Mouse (Mus musculus) monocyte, adult 2 months (primary cell): ENCODE results near the gene Tmem169.
A peak's percentile ranks its signal among the peaks of the same experiment; 100 is the strongest.

ENCODE experiments used
- DNase-seq, 2 experiments: peaks; one replicate each; pipeline ENCODE4 v3.0.0; 2022; ENCODE audit warnings: low spot score in 2 of 2, low read depth in 1 of 2

Gene Tmem169

GRCm38 (mm10) chr1:72284539-72284938 is 370 bp downstream of the Tmem169 start:
- DNase-seq, result no peak

- DNase-seq, result no peak
Observed at GRCm38 (mm10) chr1:72286904-72287303, 2.7 kb downstream of the Tmem169 start.

GRCm38 (mm10) chr1:72287893-72288292 is 3.7 kb downstream of the Tmem169 start:
- no peak for DNase-seq

DNA sequence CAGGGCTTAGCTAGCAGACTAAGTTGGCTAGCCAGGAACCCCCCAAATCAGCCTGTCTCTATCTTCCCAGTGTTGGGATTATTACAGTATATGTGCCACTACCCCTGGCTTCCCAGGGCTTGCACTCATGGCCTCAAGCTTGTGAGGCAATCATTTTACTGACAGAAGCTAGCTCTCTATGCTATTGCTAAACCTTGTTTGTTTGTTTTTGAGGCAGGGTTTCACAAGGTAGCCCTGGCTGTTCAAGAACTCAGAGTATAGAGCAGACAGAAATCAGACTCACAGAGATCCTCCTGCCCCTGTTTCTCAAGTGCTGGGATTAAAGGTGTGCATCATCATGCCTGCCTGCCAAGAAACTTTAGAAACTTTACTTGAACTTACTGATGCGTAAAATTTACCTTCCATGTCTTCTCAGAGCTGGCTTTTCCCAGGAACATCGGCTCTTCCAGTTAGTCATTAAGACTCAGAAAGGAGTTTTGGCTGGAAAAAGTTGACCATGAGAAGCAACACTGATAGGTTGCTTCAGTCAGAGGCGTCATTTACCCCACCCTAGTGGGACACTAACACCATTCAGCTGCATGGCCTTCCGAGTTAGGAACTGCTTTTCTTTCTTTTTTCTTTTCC is 4.5 kb downstream of the Tmem169 start:
- no peak for DNase-seq

DNA sequence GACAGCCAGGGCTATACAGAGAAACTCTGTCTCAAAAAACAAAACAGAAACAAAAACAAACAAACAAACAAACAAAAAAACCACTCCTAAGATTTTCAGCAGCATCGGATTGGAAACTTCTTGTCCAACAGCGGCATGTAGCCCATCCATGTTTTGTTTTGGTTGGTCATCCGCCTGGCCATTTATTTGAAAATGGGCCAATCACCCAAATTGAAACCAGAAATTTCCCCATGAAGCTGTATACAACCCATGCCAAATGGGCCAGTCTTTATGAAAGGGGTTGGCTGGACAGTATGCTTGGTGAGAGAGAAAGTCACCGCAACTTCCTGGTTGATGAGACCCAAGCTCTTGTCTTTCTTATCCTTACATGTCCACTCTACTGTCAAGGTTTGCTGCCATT is 6.7 kb downstream of the Tmem169 start:
- DNase-seq, result no peak

DNA sequence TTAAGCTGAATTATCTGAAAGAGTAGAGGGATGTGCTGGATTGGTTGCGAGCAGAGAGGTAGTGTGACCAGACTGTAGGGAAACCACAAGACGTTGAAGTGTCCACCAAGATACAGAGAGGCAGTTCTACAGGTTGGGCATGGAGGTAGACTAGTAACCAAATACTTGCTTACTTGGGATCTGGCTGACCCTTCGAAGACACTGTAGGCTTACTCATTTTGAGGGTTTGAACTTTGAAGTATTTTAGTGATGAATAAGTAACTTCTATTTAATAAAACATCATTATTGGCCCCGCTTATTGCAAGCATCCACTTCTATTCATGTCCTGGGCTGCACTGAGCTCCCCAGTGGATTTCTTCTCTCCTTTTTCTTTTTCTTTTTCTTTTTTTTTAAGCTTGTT is 7.3 kb downstream of the Tmem169 start:
- DNase-seq, result no peak

- no peak for DNase-seq
Observed at GRCm38 (mm10) chr1:72291925-72292324, 7.8 kb downstream of the Tmem169 start.

GRCm38 (mm10) chr1:72293869-72294663 is 9.9 kb downstream of the Tmem169 start:
- no peak for DNase-seq

GRCm38 (mm10) chr1:72295746-72296145 is 11.6 kb downstream of the Tmem169 start:
- no peak for DNase-seq

GRCm38 (mm10) chr1:72301845-72302244 is 17.7 kb downstream of the Tmem169 start:
- DNase-seq, result no peak

DNA sequence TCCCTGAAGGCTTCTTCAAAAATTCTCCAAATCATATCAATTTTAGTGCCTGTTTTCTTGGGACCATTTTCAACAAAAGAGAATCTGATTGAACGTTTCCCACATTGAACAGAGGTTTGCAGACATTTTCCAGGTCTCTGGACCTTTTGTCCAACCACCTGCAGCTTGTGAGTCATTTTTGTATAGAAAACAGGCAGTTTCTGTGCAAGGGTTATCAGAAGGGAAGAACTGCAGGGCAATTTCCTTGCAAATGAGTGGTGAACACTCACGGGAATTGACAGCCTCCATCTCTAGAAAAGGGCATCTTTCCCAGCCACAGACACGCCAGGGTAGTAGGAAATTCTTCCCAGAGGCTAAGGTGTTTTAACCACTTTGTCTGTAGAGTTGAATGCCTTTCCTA is 22.1 kb downstream of the Tmem169 start:
- DNase-seq, result no peak

DNA sequence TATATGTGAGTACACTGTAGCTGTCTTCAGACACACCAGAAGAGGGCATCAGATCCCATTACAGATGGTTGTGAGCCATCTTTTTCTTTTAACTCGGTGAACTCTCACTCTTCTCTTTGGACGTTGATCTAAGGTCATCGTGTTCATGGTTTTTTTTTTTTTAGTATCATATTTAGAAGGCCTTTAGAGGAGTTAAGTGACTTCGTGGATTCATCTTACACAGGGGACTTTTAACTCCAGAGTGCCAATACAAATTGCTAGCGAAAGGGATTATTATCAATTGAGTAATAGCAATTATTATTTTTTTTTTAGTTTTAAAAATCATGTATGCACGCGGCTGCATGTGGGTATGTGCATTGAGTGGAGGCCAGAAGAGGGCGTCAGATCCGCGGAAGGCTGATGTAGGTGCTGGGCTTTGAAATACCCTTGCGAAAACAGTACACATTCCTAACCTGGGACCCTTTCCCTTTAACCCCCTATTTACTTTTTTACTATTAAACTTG is 22.6 kb downstream of the Tmem169 start:
- no peak for DNase-seq

DNA sequence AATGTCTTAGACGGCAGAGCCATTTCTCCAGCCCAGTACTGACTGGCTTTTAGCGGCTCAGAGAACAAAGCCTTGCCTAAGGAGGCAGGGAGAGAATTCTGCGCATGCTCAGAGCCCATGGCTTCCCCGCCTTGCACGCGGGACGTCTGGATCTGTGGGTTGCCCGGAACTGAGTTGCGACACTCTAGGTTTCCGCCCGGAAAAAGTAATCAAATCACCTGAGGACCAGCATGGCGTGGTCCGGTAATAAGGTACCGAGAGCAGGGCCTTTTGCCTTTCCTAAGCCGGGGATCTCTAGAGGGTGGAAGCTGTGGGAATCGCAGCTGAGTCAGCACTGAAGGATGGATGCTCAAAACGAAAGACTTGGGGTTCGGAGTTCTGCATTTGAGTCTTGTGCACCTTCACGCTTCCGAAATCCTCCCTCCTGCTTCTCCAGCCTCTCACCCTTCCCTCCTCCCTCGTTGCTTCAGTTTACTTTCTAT is 23.2 kb downstream of the Tmem169 start, which contains the start of gene Xrcc5:
Gene Xrcc5 (plus strand): TSS at position 105 of the 482 bp plus-strand sequence.
- DNase-seq, result peak; percentile 21 to 48

GRCm38 (mm10) chr1:72308919-72309318 is 24.8 kb downstream of the Tmem169 start:
- no peak for DNase-seq

- DNase-seq, result no peak
Observed at GRCm38 (mm10) chr1:72309744-72310424, 25.7 kb downstream of the Tmem169 start.

GRCm38 (mm10) chr1:72312701-72313398 is 28.7 kb downstream of the Tmem169 start:
- DNase-seq, result no peak

DNA sequence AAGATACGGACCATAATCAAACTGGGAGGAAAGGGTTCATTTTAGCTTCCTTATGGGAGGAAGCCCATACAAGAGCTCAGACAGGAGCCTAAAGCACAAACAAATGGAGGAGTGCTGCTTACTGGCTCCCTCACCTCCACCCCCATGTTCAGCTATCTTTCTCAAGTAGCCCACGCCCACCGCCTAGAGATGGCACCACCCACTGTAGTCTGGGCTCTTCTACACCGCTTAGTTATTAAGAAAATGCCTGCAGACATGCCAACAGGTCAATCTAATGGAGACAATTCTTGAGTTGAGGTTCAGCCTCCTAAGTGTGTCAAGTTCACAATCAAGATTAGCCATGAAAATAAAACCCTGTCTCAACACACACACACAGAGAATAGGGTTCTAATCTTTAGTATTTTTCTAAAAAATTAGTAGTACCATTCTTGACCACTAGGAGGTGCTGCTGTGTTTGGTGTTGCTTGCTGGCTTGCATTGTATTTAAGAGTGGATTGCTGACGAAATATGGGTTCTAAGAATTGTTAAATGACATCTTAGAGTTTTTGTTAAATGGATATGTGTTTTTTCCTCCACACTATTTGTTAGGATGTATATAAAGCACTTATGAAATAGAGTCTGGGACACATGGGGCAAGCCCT is 29.4 kb downstream of the Tmem169 start:
- no peak for DNase-seq

GRCm38 (mm10) chr1:72315447-72315846 is 31.3 kb downstream of the Tmem169 start:
- no peak for DNase-seq

GRCm38 (mm10) chr1:72316409-72316808 is 32.2 kb downstream of the Tmem169 start:
- no peak for DNase-seq

DNA sequence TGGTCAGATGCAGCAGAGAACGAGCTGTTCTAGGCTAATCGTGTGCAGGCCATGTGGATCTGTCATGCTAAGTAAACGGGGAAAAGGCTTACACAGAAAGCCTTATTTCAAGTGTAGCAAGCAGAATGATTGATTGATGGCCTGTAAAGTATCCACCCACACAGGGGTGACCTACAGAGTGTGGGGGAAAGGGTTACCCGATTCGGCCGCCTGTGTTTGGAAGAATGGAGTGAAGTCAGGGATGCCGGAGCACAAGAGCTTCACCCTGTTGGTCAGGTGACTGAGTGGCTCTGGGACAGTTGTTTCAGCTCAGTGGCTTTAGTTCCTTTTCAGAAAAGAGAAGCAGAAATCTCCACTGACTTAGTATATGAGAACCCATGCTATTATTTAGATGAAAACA is 32.7 kb downstream of the Tmem169 start:
- DNase-seq, result no peak

DNA sequence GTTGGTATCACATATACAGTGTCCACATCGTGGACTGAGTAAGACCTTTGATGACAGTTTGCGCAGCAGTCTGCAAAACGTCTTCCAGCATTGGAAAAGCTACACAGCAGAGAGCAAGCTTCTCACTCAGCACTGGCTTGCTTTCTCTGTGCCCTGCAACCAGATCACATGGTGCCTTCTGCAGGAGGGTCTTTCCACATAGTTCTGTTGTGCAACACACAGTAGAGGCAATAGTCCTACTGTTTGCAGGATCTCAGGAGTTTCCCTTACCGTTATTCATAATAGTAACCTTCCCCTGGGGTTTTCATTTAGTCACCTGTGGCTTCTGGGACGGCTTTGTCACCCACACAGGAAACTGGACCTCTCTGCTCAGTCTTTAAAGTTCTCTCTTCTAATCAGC is 36.6 kb downstream of the Tmem169 start:
- no peak for DNase-seq
